Mouse (Mus musculus) liver, adult 2 months (tissue): ENCODE measurements around the gene Otud7a. TPM values are rescaled to one million over a fixed set of nuclear protein-coding genes. Genes with fewer than 3 reads are reported as not detected.

Experiments used
- DNase-seq: peaks from one replicate; pipeline ENCODE4 v3.0.0-alpha.2; 2011; ENCODE audit warnings: low read depth, low spot score; ENCODE audit errors: extremely low read depth
- H3K27ac ChIP-seq: fragments of 200-500 bp; replicated peaks from 2 replicates; pipeline ENCODE4 v1.5.1; 2012; ENCODE audit warnings: low read depth, mild to moderate bottlenecking, control low read depth, inconsistent platforms, low read length; ENCODE audit not compliant: insufficient read depth
- H3K27me3 ChIP-seq: fragments of 200-500 bp; 2 replicates; pipeline ENCODE4 v1.6.1; 2012; ENCODE audit warnings: mild to moderate bottlenecking, moderate library complexity, low read length, inconsistent platforms; ENCODE audit not compliant: control insufficient read depth, insufficient read depth
- H3K36me3 ChIP-seq: fragments of 200-500 bp; 2 replicates; pipeline ENCODE4 v1.6.1; 2012; ENCODE audit warnings: low read length, inconsistent platforms; ENCODE audit not compliant: control insufficient read depth, insufficient read depth
- H3K4me1 ChIP-seq: fragments of 200-500 bp; 2 replicates; pipeline ENCODE4 v1.6.1; 2011; ENCODE audit warnings: low read length; ENCODE audit not compliant: control insufficient read depth, insufficient read depth
- H3K4me3 ChIP-seq: fragments of 200-500 bp; 2 replicates; pipeline ENCODE4 v1.5.1; 2011; ENCODE audit warnings: low read depth, mild to moderate bottlenecking, control low read depth, low read length, moderate library complexity; ENCODE audit not compliant: insufficient read depth
- H3K79me2 ChIP-seq: fragments of 200-500 bp; 2 replicates; pipeline ENCODE4 v1.6.1; 2012; ENCODE audit warnings: inconsistent platforms, mild to moderate bottlenecking, low read length, moderate library complexity; ENCODE audit not compliant: control insufficient read depth, insufficient read depth
- H3K9ac ChIP-seq: fragments of 200-500 bp; 2 replicates; pipeline ENCODE4 v1.6.1; 2012; ENCODE audit warnings: low read depth, mild to moderate bottlenecking, control low read depth, inconsistent platforms, low read length
- CTCF ChIP-seq: fragments of 200-500 bp; IDR thresholded peaks from 2 replicates; pipeline ENCODE4 v1.5.1; 2011; ENCODE audit warnings: low read depth, low read length, control low read depth
- POLR2A ChIP-seq: fragments of 200-500 bp; IDR thresholded peaks from 2 replicates; pipeline ENCODE4 v1.6.1; 2011; ENCODE audit warnings: low read length, control low read depth; ENCODE audit not compliant: insufficient read depth; ENCODE audit errors: extremely low read depth
- WGBS: fragments of 180-500 bp; shearing (Covaris S2); methylation state at CpG from one replicate; pipeline ENCODE4 v1.1.7; 2018; 5-methylcytosine and 5-hydroxymethylcytosine counted together
- polyA plus RNA-seq: library from polyadenylated mRNA; depleted of rRNA; stranded (reverse); fragments of >200 nt; gene quantifications from 2 replicates; pipeline ENCODE4 v1.2.3, GENCODE M21; 2012; rRNA removed
- total RNA-seq: library from RNA; depleted of rRNA; stranded (reverse); fragments of >200 nt; gene quantifications from 2 replicates; pipeline ENCODE4 v1.2.3, GENCODE M21; 2014; rRNA removed

Gene Otud7a
- total and polyA plus RNA-seq, 2 experiments: not detected

DNA sequence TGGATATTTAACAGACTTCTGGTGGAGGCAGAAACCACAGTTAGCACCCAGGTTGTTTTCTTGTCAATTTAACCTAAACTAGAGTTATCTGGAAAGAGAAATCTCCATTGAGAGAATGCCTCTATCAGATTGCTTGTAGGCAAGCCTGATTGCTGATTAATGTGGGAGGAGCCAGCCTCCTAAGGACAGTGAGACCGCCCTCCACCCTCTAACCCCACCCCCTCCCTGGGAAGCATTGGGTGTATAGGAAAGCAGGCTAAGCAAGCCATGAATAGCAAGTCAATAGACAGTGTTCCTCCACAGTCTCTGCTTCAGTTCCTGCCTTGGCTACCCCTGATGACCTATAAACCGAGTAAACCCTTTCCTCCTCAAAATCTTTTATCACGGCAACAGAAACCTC lies 353.9 kb downstream of the Otud7a start:
- Histone ChIP-seq H3K9ac (no peak overlapping the region), H3K4me3 (no peak overlapping the region), H3K27ac (no peak overlapping the region), H3K79me2 (no peaks in the 10 kb centered on the region), H3K4me1 (no peaks in the 10 kb centered on the region), H3K36me3 (no peaks in the 10 kb centered on the region), H3K27me3 (no peaks in the 10 kb centered on the region)
- TF ChIP-seq POLR2A (no peak), CTCF (no peak)
- WGBS: 80% methylated on average over 3 of the region's 3 CpGs
- no peak for DNase-seq

DNA sequence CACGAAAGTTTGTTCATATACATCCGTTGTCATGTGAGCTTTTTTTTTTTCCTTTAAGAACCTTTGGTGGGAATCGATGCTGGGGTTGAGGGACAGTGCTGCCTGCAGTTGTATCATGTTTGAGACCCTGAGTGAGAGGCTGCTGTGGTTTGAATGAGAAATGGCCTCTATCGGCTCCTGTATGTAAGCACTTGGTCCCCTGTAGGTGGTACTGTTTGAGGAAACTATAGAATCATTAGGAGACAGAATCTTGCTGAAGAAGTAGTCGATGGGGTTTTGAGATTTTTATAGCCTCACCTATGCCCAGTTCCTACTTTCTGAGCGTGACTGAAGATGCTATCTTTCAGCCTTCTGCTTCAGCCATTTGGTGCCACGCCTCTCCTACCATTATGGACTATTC lies 354.8 kb downstream of the Otud7a start:
- H3K27me3 ChIP-seq: no peaks in the 10 kb centered on the region
- DNase-seq: no peak
- no peaks in the 10 kb centered on the region for H3K79me2 ChIP-seq
- no peak overlapping the region for H3K4me3 ChIP-seq
- WGBS: 92% methylated on average over 7 of the region's 7 CpGs
- TF ChIP-seq CTCF: no peak
- no peak for TF ChIP-seq POLR2A
- no peak overlapping the region for H3K9ac ChIP-seq
- no peaks in the 10 kb centered on the region for H3K4me1 ChIP-seq
- no peak overlapping the region for H3K27ac ChIP-seq
- H3K36me3 ChIP-seq: no peaks in the 10 kb centered on the region

DNA sequence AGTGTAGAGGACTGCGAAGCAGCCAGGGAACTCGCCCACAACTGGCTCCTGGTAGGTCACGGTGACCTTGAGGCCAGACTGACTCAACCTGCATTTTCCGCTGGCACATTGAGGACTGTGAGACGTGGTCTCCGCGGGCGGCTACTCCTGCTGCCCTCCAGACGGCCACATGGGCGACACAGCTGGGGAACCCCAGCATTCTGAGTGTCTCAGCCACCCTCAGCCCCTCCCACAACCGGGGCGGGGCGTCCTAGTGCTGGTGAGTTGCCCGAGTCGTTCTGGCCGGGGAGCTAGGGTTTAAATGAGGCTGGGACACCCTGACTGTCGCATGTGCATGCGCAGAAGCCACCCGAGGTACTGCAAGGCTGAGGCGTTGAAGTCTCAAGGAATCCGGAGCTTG lies 358.2 kb downstream of the Otud7a start:
- 91% methylated on average over 21 of the region's 21 CpGs for WGBS
- no peak overlapping the region for H3K9ac ChIP-seq
- no peak for DNase-seq
- H3K4me1 ChIP-seq: no peaks in the 10 kb centered on the region
- H3K4me3 ChIP-seq: no peak overlapping the region
- no peak overlapping the region for H3K27ac ChIP-seq
- H3K27me3 ChIP-seq: no peaks in the 10 kb centered on the region
- no peak for TF ChIP-seq CTCF
- no peak for TF ChIP-seq POLR2A
- H3K79me2 ChIP-seq: no peaks in the 10 kb centered on the region
- H3K36me3 ChIP-seq: no peaks in the 10 kb centered on the region

Other genes starting within 250 kb of the Otud7a start
- 0.13 TPM in 1 of 2 replicates, not detected in the other for gene Chrna7, start 232.2 kb upstream of the Otud7a start, total RNA-seq
- not detected in 2 replicates for gene Chrna7, start 232.2 kb upstream of the Otud7a start, polyA plus RNA-seq